Mouse (Mus musculus): ENCODE data around the gene Mansc1.

The Mansc1 gene

DNA sequence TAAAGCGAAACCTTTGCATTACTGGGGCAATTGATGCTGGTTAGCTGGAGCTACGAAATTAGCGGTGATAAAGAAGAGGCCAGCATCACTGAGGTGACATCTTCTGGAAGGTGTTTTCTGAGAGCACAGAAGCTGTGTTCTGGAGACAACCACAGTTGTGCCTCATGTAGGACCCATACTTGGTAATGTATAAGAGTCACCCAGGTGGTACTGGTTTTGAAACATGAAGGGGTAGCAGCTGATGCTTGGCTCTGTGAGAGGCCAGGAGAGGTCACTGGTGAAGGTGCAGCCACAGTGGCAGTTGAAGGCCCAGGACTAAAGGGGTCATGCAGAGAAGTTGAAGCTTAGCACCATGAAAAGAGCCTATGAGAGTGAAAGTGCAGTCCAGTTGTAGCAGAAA is 6.9 kb upstream of the Mansc1 start, which contains the start of gene Borcs5:
Borcs5 (plus strand) TSS at position 301 of the 400 bp plus-strand sequence.
- no peak for DNase-seq (ENCODE audit: low spot score)

- no peak for DNase-seq (ENCODE audit: low spot score)
Observed at GRCm38 (mm10) chr6:134636476-134636875, 4.2 kb upstream of the Mansc1 start.

- DNase-seq (ENCODE audit: low spot score): no peak
Observed at GRCm38 (mm10) chr6:134633553-134633952, 1.3 kb upstream of the Mansc1 start.

DNA sequence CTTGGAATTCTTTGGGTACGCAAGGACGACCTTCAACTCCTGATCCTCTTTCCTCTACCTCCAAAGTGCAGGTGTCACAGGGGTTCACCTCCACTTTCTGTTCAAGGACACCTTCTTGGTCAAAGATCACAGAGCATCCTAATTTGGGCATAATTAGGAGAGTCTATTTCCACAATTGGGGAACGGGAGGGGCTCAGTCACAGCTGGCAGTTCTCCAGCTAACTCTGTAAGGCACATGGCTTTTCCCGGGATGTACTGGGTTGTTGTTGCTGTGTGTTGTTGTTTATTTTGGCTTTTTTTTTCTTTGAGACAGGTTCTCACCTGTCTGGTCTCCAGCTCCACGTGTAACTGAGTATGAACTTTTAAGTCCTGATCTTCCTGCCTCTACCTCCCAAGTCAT is 468 bp upstream of the Mansc1 start:
- no peak for DNase-seq (ENCODE audit: low spot score)

DNA sequence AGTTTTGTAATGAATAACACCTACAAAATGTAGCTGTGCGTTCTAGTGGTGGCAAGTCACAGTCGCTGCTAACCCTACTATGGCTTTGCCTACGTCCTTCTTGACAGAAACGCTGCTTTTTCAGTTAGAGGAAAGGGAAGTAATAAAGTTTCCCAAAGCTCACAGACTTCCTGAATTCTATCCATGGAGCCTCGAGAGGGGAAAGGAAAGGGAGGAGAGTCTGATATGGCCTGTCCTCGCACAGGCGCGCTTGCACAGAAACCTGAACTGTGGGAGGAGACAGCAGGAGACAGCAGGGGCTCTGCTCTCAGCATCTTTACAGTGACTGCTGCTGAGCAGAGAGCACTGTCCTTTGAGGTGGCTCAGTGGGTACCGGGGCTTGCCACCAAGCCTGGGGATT is 1.8 kb downstream of the Mansc1 start:
- no peak for DNase-seq (ENCODE audit: low spot score)

DNA sequence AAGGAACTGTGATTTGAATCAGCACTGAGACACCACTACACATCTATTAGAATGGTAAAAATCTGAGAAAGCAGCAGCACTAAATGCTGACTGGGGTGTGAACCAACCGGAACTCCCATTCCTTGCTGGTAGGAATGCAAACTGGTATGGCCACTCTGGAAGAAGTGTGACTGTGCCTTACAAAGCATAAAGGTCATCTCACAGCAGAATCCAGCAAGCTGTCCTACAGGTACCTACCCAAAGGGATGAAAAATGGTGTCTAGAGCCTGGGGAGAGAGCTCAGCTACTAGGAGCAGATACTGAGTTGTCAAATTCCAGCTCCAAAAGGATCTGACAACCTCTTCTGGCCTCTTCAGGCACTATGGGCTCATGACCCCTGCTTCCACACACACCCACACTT is 5.7 kb downstream of the Mansc1 start:
- DNase-seq (ENCODE audit: low spot score): no peak

DNA sequence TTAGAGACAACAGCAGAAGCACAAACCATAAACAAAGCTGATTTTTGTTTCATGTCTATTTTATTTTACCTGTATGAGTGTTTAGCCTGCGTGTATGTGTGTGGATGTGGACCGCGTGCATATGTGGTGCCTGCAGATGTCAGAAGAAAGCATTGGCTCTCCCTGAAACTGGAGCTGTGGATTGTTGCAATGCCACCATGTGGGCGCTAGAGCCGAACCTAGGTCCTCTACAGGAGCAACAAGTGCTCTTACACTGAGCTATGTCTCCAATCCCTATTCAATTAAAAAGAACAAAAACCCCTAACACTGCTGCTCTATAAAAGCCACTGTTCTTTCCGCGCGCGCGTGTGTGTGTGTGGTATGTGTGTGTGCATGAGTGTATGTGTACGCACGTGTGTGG is 6.9 kb downstream of the Mansc1 start:
- no peak for DNase-seq (ENCODE audit: low spot score)

DNA sequence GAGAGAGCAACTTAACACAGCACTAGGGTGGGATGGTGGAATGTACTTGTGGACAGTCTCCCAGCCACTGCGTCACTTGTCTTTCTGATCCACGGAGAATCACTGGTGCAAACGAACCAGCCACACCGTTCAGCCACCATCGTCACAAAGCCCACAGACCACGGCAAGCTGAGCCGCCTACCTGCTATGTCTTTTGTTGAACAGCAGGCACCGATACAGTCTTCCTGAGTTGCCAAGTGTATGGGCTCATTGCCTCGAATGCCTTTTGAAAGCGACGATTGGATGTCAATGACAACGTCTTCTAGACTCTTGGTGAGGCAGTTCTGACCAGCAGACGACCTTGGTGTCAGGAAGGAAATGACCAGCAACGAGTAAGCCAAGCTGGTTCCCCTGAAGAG is 10.7 kb downstream of the Mansc1 start:
- no peak for DNase-seq (ENCODE audit: low spot score)

DNA sequence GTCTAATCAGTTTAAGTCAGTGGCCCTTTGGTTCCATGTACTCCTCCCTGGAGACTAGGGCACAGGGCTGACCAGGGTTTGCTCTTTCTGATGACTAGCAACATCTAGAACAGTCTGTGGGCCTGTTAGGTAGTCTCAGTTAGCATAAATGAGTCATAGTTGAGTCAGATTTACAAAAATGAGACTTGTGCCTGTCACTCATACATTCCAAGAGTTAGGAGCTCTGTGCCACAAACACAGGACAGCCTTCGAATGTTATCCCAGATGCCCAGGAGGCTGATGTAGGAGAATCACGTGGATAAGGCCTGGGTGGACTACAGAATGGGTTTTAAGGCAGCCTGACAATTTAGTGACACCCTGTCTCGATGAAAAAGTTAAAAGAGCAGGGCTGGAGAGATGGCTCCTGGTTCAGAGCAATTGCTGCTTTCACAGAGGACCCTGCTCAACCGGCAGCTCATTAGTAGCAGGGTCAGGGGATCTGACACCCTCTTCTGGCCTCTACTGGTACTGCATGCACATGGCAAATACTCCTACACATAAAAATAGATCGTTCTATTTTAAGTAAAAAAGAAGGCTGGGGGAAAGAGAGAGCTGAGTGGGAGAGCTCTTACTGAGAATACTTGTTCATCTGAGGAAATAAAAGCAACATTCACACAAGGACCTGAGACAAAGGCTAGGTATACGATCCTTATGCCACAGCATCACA is 11.3 kb downstream of the Mansc1 start:
- no peak for DNase-seq (ENCODE audit: low spot score)

DNA sequence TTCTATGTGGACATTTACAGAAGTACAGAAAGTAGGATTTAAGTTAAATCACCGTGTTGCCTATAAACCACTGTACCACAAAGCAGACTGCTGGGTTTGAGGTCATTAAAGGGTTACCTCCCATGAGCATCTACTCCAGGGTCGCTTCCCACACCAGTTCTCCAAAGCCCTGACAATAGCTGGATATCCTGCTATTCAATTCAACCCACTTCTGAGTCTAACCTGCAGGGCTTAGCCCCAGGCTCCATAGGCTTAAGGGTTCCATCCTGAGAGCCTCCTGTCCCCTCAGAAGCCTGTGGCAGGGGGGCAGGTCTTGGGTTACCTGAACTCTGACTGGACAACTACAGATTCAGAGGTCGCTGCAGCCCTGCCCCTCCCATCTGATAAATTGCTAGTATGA is 12.2 kb downstream of the Mansc1 start:
- no peak for DNase-seq (ENCODE audit: low spot score)

- no peak for DNase-seq (ENCODE audit: low spot score)
Observed at GRCm38 (mm10) chr6:134617589-134617988, 14.7 kb downstream of the Mansc1 start.

- DNase-seq (ENCODE audit: low spot score): peak; percentile 51
Observed at GRCm38 (mm10) chr6:134614723-134615648, 17.3 kb downstream of the Mansc1 start.

- DNase-seq (ENCODE audit: low spot score): no peak
Observed at GRCm38 (mm10) chr6:134614322-134614721, 18.0 kb downstream of the Mansc1 start.

- DNase-seq (ENCODE audit: low spot score): no peak
Observed at GRCm38 (mm10) chr6:134611896-134612295, 20.4 kb downstream of the Mansc1 start.

- DNase-seq (ENCODE audit: low spot score): no peak
Observed at GRCm38 (mm10) chr6:134610380-134610779, 21.9 kb downstream of the Mansc1 start.

DNA sequence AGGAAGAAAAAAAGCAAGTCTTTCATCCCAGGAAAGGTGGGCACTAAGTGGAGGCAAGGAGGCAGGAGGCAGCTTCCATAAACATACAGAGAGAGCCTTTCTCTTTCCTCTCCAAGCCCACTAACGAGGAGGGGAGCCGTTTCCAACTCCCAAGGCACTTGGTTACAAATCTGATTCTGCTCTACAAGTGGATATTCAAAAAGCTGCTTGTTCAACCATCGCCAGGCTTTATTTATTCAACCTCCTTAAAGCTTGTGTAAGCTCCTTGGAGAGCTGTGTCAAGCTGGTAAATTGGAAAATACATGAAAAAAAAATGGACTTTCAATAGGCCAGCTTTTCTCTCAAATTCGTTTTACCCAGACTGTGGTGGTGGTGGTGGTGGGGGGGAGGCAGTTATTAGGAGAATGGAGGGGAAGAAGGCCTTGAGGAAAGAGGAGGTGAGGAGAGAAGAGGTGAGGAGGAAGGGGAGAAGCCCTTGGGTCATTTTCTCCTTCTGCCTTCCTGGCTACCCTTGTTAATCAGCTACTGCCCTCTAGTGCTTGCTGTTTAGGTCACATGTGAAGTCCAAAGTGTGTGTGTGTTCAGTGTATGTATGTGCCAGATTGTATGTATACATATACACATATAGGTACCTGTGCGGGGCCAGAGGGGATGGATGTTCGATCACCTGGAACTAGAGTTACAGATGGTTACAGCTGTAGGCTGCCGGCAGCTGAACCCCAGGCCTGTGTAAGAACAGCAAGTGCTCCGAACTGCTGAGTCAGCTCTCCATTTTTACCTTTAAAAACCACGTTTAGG is 25.1 kb downstream of the Mansc1 start:
- DNase-seq (ENCODE audit: low spot score): no peak

- no peak for DNase-seq (ENCODE audit: low spot score)
Observed at GRCm38 (mm10) chr6:134606540-134606939, 25.7 kb downstream of the Mansc1 start.

GRCm38 (mm10) chr6:134605196-134605595 is 27.1 kb downstream of the Mansc1 start:
- DNase-seq (ENCODE audit: low spot score): no peak

GRCm38 (mm10) chr6:134602371-134603003 is 29.8 kb downstream of the Mansc1 start:
- DNase-seq (ENCODE audit: low spot score): no peak

GRCm38 (mm10) chr6:134601766-134602165 is 30.5 kb downstream of the Mansc1 start:
- DNase-seq (ENCODE audit: low spot score): no peak

DNA sequence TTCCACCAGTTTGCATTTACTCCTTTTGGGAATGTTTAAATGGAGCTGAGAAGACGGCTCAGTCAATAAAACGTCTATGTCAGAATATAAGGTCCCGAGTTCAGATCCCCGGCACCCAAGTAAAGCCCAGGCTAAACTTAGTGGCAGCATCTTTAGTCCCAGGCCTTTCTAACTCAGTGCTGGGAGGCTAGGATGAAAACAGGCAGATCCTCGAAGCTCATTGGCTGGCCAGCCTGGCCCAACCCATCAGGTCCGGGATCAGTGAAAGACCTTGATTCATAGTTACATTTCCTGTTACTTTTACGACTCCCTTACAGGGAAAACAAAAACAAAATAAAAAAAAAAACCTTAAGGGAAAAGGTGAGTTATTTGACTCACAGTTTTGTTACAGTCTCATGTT is 31.2 kb downstream of the Mansc1 start:
- no peak for DNase-seq (ENCODE audit: low spot score)

- no peak for DNase-seq (ENCODE audit: low spot score)
Observed at GRCm38 (mm10) chr6:134599239-134599638, 33.0 kb downstream of the Mansc1 start.
